Mouse (Mus musculus): ENCODE measurements around the gene Abcg8. TPM values are rescaled to one million over a fixed set of nuclear protein-coding genes. Genes with fewer than 3 reads are reported as not detected.

Abcg8 gene
- polyA plus RNA-seq, 1 experiment from 2014 or later: 0.03 TPM

- POLR2A ChIA-PET: interaction anchor here (0.9 to 1.6 kb wide), 2 partner anchors 9 to 10 kb away, joined by 3 to 7 read pairs; no protein-coding TSS in a partner anchor
- CTCF ChIA-PET: interaction anchor here (2.1 to 2.9 kb wide), 2 partner anchors 8 to 13 kb away, joined by 5 to 15 read pairs; no protein-coding TSS in a partner anchor
- ATAC-seq: no peak
- H3K27me3 ChIP-seq: no peaks in the 10 kb centered on the region
- peak; percentile 64 for TF ChIP-seq CTCF (IDR thresholded peaks at IDR 0.05)
- in situ Hi-C loops (cut with MboI; ENCODE audit: low pct_unique_long_range_greater_than_20kb): no loop called here
- no peak for DNase-seq (ENCODE audit: low read depth, low spot score)
Observed at GRCm38 (mm10) chr17:84707407-84707806, 31.3 kb downstream of the Abcg8 start.

- DNase-seq (ENCODE audit: low read depth, low spot score) (no peak), ATAC-seq (no peak)
- no peak for TF ChIP-seq CTCF (IDR thresholded peaks at IDR 0.05)
- CTCF ChIA-PET: interaction anchor here (1.5 to 2.9 kb wide), 3 partner anchors 8 to 11 kb away, joined by 3 to 15 read pairs (median 5); no protein-coding TSS in a partner anchor
- POLR2A ChIA-PET: no interaction called here
- no peaks in the 10 kb centered on the region for H3K27me3 ChIP-seq
- in situ Hi-C loops (cut with MboI; ENCODE audit: low pct_unique_long_range_greater_than_20kb): no loop called here
Observed at GRCm38 (mm10) chr17:84708818-84709217, 32.7 kb downstream of the Abcg8 start.

- H3K27me3 ChIP-seq: no peaks in the 10 kb centered on the region
- no peak for TF ChIP-seq CTCF (IDR thresholded peaks at IDR 0.05)
- in situ Hi-C loops (cut with MboI; ENCODE audit: low pct_unique_long_range_greater_than_20kb): no loop called here
- CTCF ChIA-PET: interaction anchor here (1.5 to 2.9 kb wide), 3 partner anchors 9 to 11 kb away, joined by 3 to 15 read pairs (median 5); no protein-coding TSS in a partner anchor
- DNase-seq (ENCODE audit: low read depth, low spot score) (no peak), ATAC-seq (no peak)
- POLR2A ChIA-PET: no interaction called here
Observed at GRCm38 (mm10) chr17:84709403-84709851, 33.3 kb downstream of the Abcg8 start.

- in situ Hi-C loops (cut with MboI; ENCODE audit: low pct_unique_long_range_greater_than_20kb): no loop called here
- CTCF ChIA-PET: interaction anchor here (3.2 kb wide), 1 partner anchor 15 kb away, joined by 9 read pairs; no protein-coding TSS in a partner anchor
- DNase-seq (ENCODE audit: low read depth, low spot score) (no peak), ATAC-seq (no peak)
- POLR2A ChIA-PET: no interaction called here
- TF ChIP-seq CTCF (IDR thresholded peaks at IDR 0.05): no peak
- H3K27me3 ChIP-seq: no peaks in the 10 kb centered on the region
Observed at GRCm38 (mm10) chr17:84713563-84714164, 37.6 kb downstream of the Abcg8 start.

GRCm38 (mm10) chr17:84714930-84715329 lies 38.8 kb downstream of the Abcg8 start:
- no peaks in the 10 kb centered on the region for H3K27me3 ChIP-seq
- in situ Hi-C loops (cut with MboI; ENCODE audit: low pct_unique_long_range_greater_than_20kb): no loop called here
- POLR2A ChIA-PET: no interaction called here
- CTCF ChIA-PET: interaction anchor here (1.6 to 3.2 kb wide), 2 partner anchors 15 to 16 kb away, joined by 3 to 9 read pairs; no protein-coding TSS in a partner anchor
- TF ChIP-seq CTCF (IDR thresholded peaks at IDR 0.05): no peak
- ATAC-seq (no peak), DNase-seq (ENCODE audit: low read depth, low spot score) (no peak)

GRCm38 (mm10) chr17:84716252-84716872 lies 40.3 kb downstream of the Abcg8 start:
- no peaks in the 10 kb centered on the region for H3K27me3 ChIP-seq
- ChIA-PET CTCF (interaction anchor here (3.2 kb wide), 1 partner anchor 18 kb away, joined by 9 read pairs; no protein-coding TSS in a partner anchor), POLR2A (no interaction called here)
- DNase-seq (ENCODE audit: low read depth, low spot score) (no peak), ATAC-seq (no peak)
- in situ Hi-C loops (cut with MboI; ENCODE audit: low pct_unique_long_range_greater_than_20kb): no loop called here
- TF ChIP-seq CTCF (IDR thresholded peaks at IDR 0.05): no peak

GRCm38 (mm10) chr17:84717416-84717815 lies 41.3 kb downstream of the Abcg8 start:
- ATAC-seq: no peak
- CTCF ChIA-PET: interaction anchor here (1.6 to 2.2 kb wide), 2 partner anchors 16 to 19 kb away, joined by 3 to 6 read pairs; no protein-coding TSS in a partner anchor
- H3K27me3 ChIP-seq: no peaks in the 10 kb centered on the region

GRCm38 (mm10) chr17:84719105-84719504 lies 43.0 kb downstream of the Abcg8 start:
- H3K27me3 ChIP-seq: no peaks in the 10 kb centered on the region
- POLR2A ChIA-PET: no interaction called here
- TF ChIP-seq CTCF (IDR thresholded peaks at IDR 0.05): no peak
- in situ Hi-C loops (cut with MboI; ENCODE audit: low pct_unique_long_range_greater_than_20kb): no loop called here
- DNase-seq (ENCODE audit: low read depth, low spot score): no peak
- CTCF ChIA-PET: interaction anchor here (0.9 to 2.2 kb wide), 3 partner anchors 11 to 60 kb away, joined by 4 to 6 read pairs (median 5); no protein-coding TSS in a partner anchor
- no peak for ATAC-seq

More at GRCm38 (mm10) chr17:84717416-84717815, 41.3 kb downstream of the Abcg8 start:
- in situ Hi-C loops (cut with MboI; ENCODE audit: low pct_unique_long_range_greater_than_20kb): no loop called here
- POLR2A ChIA-PET: interaction anchor here (0.8 kb wide), 1 partner anchor 11 kb away, joined by 3 read pairs; no protein-coding TSS in a partner anchor
- no peak for TF ChIP-seq CTCF (IDR thresholded peaks at IDR 0.05)
- DNase-seq (ENCODE audit: low read depth, low spot score): no peak

GRCm38 (mm10) chr17:84724028-84724427 lies 47.9 kb downstream of the Abcg8 start:
- ChIA-PET CTCF (no interaction called here), POLR2A (no interaction called here)
- ATAC-seq (no peak), DNase-seq (ENCODE audit: low read depth, low spot score) (no peak)
- H3K27me3 ChIP-seq: no peaks in the 10 kb centered on the region
- no peak for TF ChIP-seq CTCF (IDR thresholded peaks at IDR 0.05)
- in situ Hi-C loops (cut with MboI; ENCODE audit: low pct_unique_long_range_greater_than_20kb): no loop called here

- POLR2A ChIA-PET: no interaction called here
- in situ Hi-C loops (cut with MboI; ENCODE audit: low pct_unique_long_range_greater_than_20kb): no loop called here
- CTCF ChIA-PET: interaction anchor here (0.7 kb wide), 1 partner anchor 8 kb away, joined by 4 read pairs; no protein-coding TSS in a partner anchor
- no peak for TF ChIP-seq CTCF (IDR thresholded peaks at IDR 0.05)
- DNase-seq (ENCODE audit: low read depth, low spot score): no peak
- no peak for ATAC-seq
- no peaks in the 10 kb centered on the region for H3K27me3 ChIP-seq
Observed at GRCm38 (mm10) chr17:84725163-84725562, 49.1 kb downstream of the Abcg8 start.
